Mouse (Mus musculus): Measurements from ENCODE around the gene Olfr933.

The Olfr933 gene

GRCm38 (mm10) chr9:38972013-38972412 lies at the start of gene Olfr933:
Gene Olfr933 (plus strand): TSS chr9:38972313.
- DNase-seq (ENCODE audit: low spot score) = no peak

- DNase-seq (ENCODE audit: low spot score) = no peak
These were observed 42.6 kb upstream of the Olfr933 start, which contains the start of gene Olfr930 for GRCm38 (mm10) chr9:38929509-38929908. Gene Olfr930 (plus strand): TSS chr9:38929809.

- DNase-seq (ENCODE audit: low spot score) = peak; percentile 17
These were observed 18.6 kb upstream of the Olfr933 start for GRCm38 (mm10) chr9:38953401-38954123.

GRCm38 (mm10) chr9:38954124-38954416 lies 18.0 kb upstream of the Olfr933 start:
- no peak for DNase-seq (ENCODE audit: low spot score)

- no peak for DNase-seq (ENCODE audit: low spot score)
These were observed 16.1 kb downstream of the Olfr933 start, which contains the start of gene Olfr934 for GRCm38 (mm10) chr9:38988215-38988614. Gene Olfr934 (minus strand): TSS chr9:38988315.

- no peak for DNase-seq (ENCODE audit: low spot score)
These were observed 27.5 kb downstream of the Olfr933 start, which contains the start of gene Olfr935 for GRCm38 (mm10) chr9:38999583-38999982. Gene Olfr935 (minus strand): TSS chr9:38999683.

GRCm38 (mm10) chr9:39023277-39023676 lies 51.2 kb downstream of the Olfr933 start, which contains the start of gene Olfr146:
Gene Olfr146 (minus strand): TSS chr9:39023377.
- no peak for DNase-seq (ENCODE audit: low spot score)

Data from left cerebral cortex, adult 11 months (tissue).